Mouse (Mus musculus): ENCODE results near the gene Gm49388. TPM values are rescaled to one million over a fixed set of nuclear protein-coding genes. Genes with fewer than 3 reads are reported as not detected.

The Gm49388 gene
- polyA plus RNA-seq (2014; fragmentation: Nextera tagmentation; extraction: Ambion mirVana): not detected in 2 replicates

DNA sequence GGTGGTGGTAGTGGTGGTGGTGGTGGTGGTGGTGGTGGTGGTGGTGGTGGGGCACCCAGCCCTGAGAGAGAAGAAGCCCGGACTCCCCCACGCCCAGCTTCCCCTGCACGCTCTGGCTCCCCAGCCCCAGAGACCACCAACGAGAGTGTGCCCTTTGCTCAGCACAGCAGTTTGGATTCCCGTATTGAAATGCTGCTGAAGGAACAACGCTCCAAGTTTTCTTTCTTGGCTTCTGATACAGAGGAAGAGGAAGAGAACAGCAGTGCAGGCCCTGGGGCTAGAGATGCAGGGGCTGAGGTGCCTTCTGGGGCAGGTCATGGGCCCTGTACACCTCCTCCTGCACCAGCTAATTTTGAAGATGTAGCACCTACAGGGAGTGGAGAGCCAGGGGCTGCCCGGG, at the start of gene Gm49388:
TSS of gene Gm49388 (plus strand) at position 301 of the 400 bp plus-strand sequence.
- Histone ChIP-seq H3K36me3 (ENCODE audit: control insufficient read depth, insufficient read depth, low read length) (peaks cover 98% of the 10 kb centered on the region), H3K4me3 (ENCODE audit: control insufficient read depth in 1 of 2, insufficient read depth in 1 of 2, low read depth in 1 of 2, low read length in 2 of 2) (no peak within 1 kb of the TSS), H3K4me2 (ENCODE audit: low read length) (no peak within 1 kb of the TSS), H3K4me1 (ENCODE audit: control insufficient read depth in 2 of 2, insufficient read depth in 2 of 2, low read length in 2 of 2) (no peaks in the 10 kb centered on the region), H3K27ac (replicated peaks in 1 of 2; ENCODE audit: control insufficient read depth in 1 of 2, insufficient read depth in 1 of 2, low read depth in 2 of 2, low read length in 2 of 2) (no peak within 1 kb of the TSS), H3K9ac (ENCODE audit: low read length) (no peak within 1 kb of the TSS), H3K9me3 (ENCODE audit: control insufficient read depth, low read length) (no peaks in the 10 kb centered on the region), H3K27me3 (ENCODE audit: control insufficient read depth, insufficient read depth, low read length) (no peaks in the 10 kb centered on the region)
- ATAC-seq (ENCODE audit: insufficient number of reproducible peaks, insufficient read depth, low FRiP score, low read depth): no peak; the same call in 1 of the 2 replicates
- 95% methylated on average over 7 of the region's 7 CpGs for WGBS

DNA sequence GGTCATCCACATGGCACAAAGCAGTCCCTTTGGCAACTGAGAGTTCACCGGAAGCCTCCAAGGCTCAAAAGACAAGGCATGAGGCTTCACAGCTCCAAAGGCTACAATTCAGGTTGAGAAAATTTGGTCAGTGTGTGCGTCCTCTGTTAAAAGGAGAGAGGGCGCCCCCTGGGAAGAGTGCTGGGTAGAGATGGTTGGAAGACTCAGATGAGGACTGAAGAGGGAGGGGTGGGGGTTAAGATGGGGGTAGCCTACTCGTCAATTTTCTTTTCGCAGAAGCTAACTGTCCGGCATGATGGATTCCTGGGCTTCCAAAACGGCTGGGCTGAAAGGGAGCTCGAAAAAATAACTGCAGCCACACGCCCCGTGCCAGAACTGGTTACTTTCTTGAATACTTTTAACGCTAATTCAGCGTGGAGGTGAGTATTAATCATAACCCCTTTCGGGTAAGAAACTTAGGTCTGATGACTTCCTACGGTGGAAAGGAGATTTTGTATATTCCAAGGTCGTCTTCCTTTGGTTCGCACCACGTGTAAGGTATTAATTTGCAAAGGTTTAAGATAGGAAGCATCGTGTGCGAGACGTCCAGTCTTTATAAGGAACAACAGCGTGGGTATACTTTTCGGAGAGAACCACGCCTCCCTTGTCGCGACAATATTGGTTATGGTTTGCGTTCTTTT, 40.9 kb upstream of the Gm49388 start, which contains the start of gene Fbxl19:
TSS of gene Fbxl19 (plus strand) at position 178 of the 680 bp plus-strand sequence.
- Histone ChIP-seq H3K4me2 (ENCODE audit: low read length) (peak within 1 kb of the TSS; percentile 96), H3K4me1 (ENCODE audit: control insufficient read depth in 2 of 2, insufficient read depth in 2 of 2, low read length in 2 of 2) (peaks cover 6 to 13% of the 10 kb centered on the region in 2 experiments), H3K9me3 (ENCODE audit: control insufficient read depth, low read length) (no peaks in the 10 kb centered on the region), H3K27ac (replicated peaks in 1 of 2; ENCODE audit: control insufficient read depth in 1 of 2, insufficient read depth in 1 of 2, low read depth in 2 of 2, low read length in 2 of 2) (peak within 1 kb of the TSS; percentile 83 to 90), H3K27me3 (ENCODE audit: control insufficient read depth, insufficient read depth, low read length) (no peaks in the 10 kb centered on the region), H3K36me3 (ENCODE audit: control insufficient read depth, insufficient read depth, low read length) (peaks cover 14% of the 10 kb centered on the region), H3K9ac (ENCODE audit: low read length) (peak within 1 kb of the TSS; percentile 85), H3K4me3 (ENCODE audit: control insufficient read depth in 1 of 2, insufficient read depth in 1 of 2, low read depth in 1 of 2, low read length in 2 of 2) (peak within 1 kb of the TSS; percentile 73 to 78)
- WGBS: under 1% methylated on average over 26 of the region's 26 CpGs
- ATAC-seq (ENCODE audit: insufficient number of reproducible peaks, insufficient read depth, low FRiP score, low read depth): no peak

DNA sequence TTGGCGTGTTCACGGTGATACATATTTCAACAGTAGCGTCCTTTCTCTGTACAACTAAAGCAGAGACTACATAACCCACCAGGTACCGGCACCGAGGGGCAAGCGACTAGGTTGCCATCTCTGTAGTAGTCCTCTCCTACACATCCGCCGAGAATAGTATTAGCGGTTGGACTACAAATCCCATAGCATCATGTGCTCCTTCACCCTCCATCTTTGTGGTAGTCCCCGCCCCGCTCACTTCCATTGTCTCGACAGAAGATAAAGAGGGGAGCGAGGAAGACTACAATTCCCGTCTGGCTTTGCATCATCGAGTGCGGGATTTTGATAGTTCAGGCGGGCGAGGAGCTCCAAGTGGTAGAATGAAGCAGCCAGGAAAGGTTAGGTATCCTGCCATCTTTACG, 40.2 kb upstream of the Gm49388 start:
- Histone ChIP-seq H3K4me2 (ENCODE audit: low read length) (peak overlapping the region; percentile 96), H3K9ac (ENCODE audit: low read length) (peak overlapping the region; percentile 85), H3K9me3 (ENCODE audit: control insufficient read depth, low read length) (no peaks in the 10 kb centered on the region), H3K4me1 (ENCODE audit: control insufficient read depth in 2 of 2, insufficient read depth in 2 of 2, low read length in 2 of 2) (peaks cover 6 to 13% of the 10 kb centered on the region in 2 experiments), H3K4me3 (ENCODE audit: control insufficient read depth in 1 of 2, insufficient read depth in 1 of 2, low read depth in 1 of 2, low read length in 2 of 2) (peak overlapping the region; percentile 73 to 78), H3K27me3 (ENCODE audit: control insufficient read depth, insufficient read depth, low read length) (no peaks in the 10 kb centered on the region), H3K27ac (replicated peaks in 1 of 2; ENCODE audit: control insufficient read depth in 1 of 2, insufficient read depth in 1 of 2, low read depth in 2 of 2, low read length in 2 of 2) (peak overlapping the region; percentile 83 to 90), H3K36me3 (ENCODE audit: control insufficient read depth, insufficient read depth, low read length) (peaks cover 21% of the 10 kb centered on the region)
- WGBS: under 1% methylated on average over 19 of the region's 19 CpGs
- ATAC-seq (ENCODE audit: insufficient number of reproducible peaks, insufficient read depth, low FRiP score, low read depth): peak; percentile 82

DNA sequence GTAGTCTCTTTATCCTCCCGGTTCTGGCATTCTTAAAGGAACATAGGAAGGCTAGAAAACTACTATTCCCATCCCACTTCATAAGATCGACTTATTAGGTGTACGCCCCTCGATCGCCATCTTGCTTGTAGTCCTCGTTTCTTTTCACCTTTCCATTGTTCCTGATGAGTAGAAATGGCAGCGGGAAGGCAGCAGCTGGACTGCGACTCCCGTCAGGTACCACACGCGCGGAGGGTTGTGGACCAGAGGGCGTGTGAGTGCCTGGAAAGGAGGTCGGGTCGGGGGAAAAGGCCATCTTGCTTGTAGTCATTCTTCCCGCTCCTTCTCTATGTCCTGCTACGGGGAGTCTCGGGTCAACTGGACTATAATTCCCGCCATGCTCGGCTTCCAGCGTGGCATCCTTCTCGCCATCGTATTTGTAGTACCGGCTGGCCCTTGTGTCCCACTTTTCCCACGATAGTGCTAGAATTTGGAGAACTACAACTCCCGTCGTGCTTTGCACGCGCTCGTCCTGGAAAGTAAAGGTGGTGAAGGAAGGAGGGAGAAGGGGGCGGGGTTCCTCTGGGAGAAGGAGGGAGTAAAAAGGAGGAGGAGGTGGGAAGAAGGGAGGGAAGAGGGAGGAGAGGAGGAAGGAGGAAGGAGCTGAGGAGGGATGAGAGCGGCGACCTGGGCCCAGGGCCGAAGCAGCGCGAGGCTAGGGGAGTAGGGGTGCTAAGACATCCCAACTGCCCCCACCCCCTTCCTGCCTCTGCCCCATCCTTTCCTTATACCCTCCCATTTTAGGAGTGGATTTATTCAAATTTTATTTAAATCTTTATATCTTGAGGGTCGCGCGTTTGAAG, 39.5 kb upstream of the Gm49388 start:
- H3K27me3 ChIP-seq (ENCODE audit: control insufficient read depth, insufficient read depth, low read length): no peaks in the 10 kb centered on the region
- ATAC-seq (ENCODE audit: insufficient number of reproducible peaks, insufficient read depth, low FRiP score, low read depth): peak; percentile 80
- peak overlapping the region; percentile 96 for H3K4me2 ChIP-seq (ENCODE audit: low read length)
- no peaks in the 10 kb centered on the region for H3K9me3 ChIP-seq (ENCODE audit: control insufficient read depth, low read length)
- H3K9ac ChIP-seq (ENCODE audit: low read length): peak overlapping the region; percentile 85
- peaks cover 28% of the 10 kb centered on the region for H3K36me3 ChIP-seq (ENCODE audit: control insufficient read depth, insufficient read depth, low read length)
- H3K4me3 ChIP-seq (ENCODE audit: control insufficient read depth in 1 of 2, insufficient read depth in 1 of 2, low read depth in 1 of 2, low read length in 2 of 2): peak overlapping the region; percentile 73 to 78
- H3K27ac ChIP-seq (replicated peaks in 1 of 2; ENCODE audit: control insufficient read depth in 1 of 2, insufficient read depth in 1 of 2, low read depth in 2 of 2, low read length in 2 of 2): peak overlapping the region; percentile 83 to 90
- H3K4me1 ChIP-seq (ENCODE audit: control insufficient read depth in 2 of 2, insufficient read depth in 2 of 2, low read length in 2 of 2): peaks cover 6 to 13% of the 10 kb centered on the region in 2 experiments
- WGBS: under 1% methylated on average over 39 of the region's 39 CpGs

DNA sequence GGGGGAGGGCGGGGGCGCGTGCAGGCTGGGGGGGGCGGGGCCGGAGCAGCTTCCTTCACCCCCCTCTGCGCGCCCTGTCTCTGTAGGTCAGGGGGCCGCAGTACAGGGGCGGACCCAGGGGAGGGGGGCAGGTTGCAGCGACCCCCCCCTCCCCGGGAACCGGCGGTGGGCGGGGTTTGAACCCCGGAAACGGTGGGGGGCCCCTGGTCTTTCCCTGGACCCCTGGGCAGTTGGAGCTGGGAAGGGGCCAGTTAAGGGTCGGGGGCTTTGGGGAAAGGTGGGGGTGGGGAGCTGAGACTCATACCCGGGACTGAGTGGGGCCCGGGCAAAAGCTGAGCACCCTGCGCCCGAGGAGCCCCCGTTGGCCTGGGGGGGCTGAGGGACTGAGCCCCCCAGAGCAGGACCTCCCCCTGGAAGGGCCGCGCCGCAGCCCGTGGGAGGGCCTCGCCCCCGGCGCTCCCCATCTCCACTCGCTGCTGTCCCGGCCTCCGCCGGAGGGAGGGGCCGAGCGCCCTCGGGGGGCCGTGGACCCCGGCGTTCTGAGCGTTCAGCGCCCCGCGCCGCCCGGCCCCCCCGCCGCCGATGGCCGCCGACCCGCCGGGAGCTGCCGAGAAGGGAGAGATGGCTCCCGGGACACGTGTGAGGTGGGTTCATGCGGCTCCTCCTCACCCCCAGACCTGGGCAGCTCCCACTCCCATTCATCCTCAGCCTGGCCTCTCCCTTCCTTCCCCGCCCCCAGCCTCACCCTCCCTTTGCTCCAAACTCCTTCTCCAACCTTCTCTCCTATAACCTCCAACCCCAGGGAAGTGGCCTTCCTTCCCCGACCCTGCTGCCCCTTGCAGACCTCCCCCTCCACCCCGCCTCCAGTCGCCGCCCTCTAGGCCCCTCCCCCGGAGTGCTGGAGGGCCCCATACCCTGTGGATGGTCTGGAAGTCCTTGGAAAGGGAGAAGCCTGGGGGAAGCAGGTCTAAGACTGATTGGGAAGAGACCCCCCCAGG, 38.6 kb upstream of the Gm49388 start:
- Histone ChIP-seq H3K27me3 (ENCODE audit: control insufficient read depth, insufficient read depth, low read length) (no peaks in the 10 kb centered on the region), H3K9ac (ENCODE audit: low read length) (peak overlapping the region; percentile 85), H3K4me1 (ENCODE audit: control insufficient read depth in 2 of 2, insufficient read depth in 2 of 2, low read length in 2 of 2) (peaks cover 6 to 13% of the 10 kb centered on the region in 2 experiments), H3K9me3 (ENCODE audit: control insufficient read depth, low read length) (no peaks in the 10 kb centered on the region), H3K4me2 (ENCODE audit: low read length) (peak overlapping the region; percentile 96), H3K36me3 (ENCODE audit: control insufficient read depth, insufficient read depth, low read length) (peaks cover 37% of the 10 kb centered on the region), H3K27ac (replicated peaks in 1 of 2; ENCODE audit: control insufficient read depth in 1 of 2, insufficient read depth in 1 of 2, low read depth in 2 of 2, low read length in 2 of 2) (peak overlapping the region in 1 of 2 experiments; percentile 83; a peak in 2 of 4 replicates), H3K4me3 (ENCODE audit: control insufficient read depth in 1 of 2, insufficient read depth in 1 of 2, low read depth in 1 of 2, low read length in 2 of 2) (peak overlapping the region; percentile 73 to 78)
- peak; percentile 5 for ATAC-seq (ENCODE audit: insufficient number of reproducible peaks, insufficient read depth, low FRiP score, low read depth)
- 0% methylated on average over 32 of the region's 62 CpGs for WGBS

DNA sequence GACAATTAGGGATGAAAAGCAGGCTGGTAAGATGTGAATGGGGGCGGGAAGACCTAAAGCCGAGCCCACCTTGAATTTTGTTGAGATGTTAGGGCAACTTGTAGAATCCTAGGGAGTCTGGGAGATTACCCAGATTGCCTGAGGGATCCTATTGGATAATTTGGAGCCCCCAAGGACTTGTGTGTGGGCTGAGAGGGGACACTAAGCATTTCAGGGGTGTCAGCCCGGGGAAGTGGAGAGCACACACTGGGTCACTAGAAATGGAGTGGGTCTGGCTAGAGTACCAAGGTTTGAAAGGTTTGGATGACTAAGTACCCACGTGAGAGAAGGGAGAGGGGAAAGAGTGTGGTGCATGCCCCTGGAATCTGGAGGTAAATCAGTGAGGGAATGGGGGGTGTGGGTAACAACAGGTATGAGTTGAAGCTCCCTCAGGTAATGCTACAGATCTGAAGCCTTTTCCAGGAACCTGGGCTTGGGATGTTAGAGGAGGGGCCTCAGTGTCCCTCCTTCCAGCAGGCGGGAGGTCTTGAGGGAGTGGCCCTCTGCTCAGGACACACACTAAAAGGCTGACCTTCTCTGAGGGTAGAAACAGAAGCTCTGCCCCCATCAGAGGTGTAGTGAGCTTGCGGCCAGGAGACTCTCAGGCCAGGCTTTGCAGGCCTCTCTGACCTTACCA, 37.7 kb upstream of the Gm49388 start:
- ATAC-seq (ENCODE audit: insufficient number of reproducible peaks, insufficient read depth, low FRiP score, low read depth): no peak
- no peaks in the 10 kb centered on the region for H3K9me3 ChIP-seq (ENCODE audit: control insufficient read depth, low read length)
- H3K4me2 ChIP-seq (ENCODE audit: low read length): peak overlapping the region; percentile 96
- peaks cover 6 to 13% of the 10 kb centered on the region in 2 experiments for H3K4me1 ChIP-seq (ENCODE audit: control insufficient read depth in 2 of 2, insufficient read depth in 2 of 2, low read length in 2 of 2)
- H3K27me3 ChIP-seq (ENCODE audit: control insufficient read depth, insufficient read depth, low read length): no peaks in the 10 kb centered on the region
- peak overlapping the region; percentile 73 to 78 for H3K4me3 ChIP-seq (ENCODE audit: control insufficient read depth in 1 of 2, insufficient read depth in 1 of 2, low read depth in 1 of 2, low read length in 2 of 2)
- peak overlapping the region; percentile 85 for H3K9ac ChIP-seq (ENCODE audit: low read length)
- peaks cover 45% of the 10 kb centered on the region for H3K36me3 ChIP-seq (ENCODE audit: control insufficient read depth, insufficient read depth, low read length)
- WGBS: 62% methylated on average over 6 of the region's 6 CpGs
- 0 out of 4 replicates have a peak overlapping the region, but pooled peaks of 1 of the 2 experiments have one; percentile 83 for H3K27ac ChIP-seq (replicated peaks in 1 of 2; ENCODE audit: control insufficient read depth in 1 of 2, insufficient read depth in 1 of 2, low read depth in 2 of 2, low read length in 2 of 2)
